Mouse (Mus musculus) liver, embryonic 11.5 days (tissue): Measurements from ENCODE around the gene Wnk4. TPM values are rescaled to one million over a fixed set of nuclear protein-coding genes. Genes with fewer than 3 reads are reported as not detected.

Source experiments
- ATAC-seq: fragments of 200-750 bp; cut with Nextera tagmentation; replicated peaks from 2 replicates; pipeline ENCODE4 v1.8.0; 2017; ENCODE audit warnings: moderate number of reproducible peaks, mild to moderate bottlenecking, moderate TSS enrichment, moderate library complexity; ENCODE audit not compliant: low FRiP score
- DNase-seq: peaks from one replicate; pipeline ENCODE4 v3.0.0-alpha.2; 2017; ENCODE audit warnings: low spot score
- H3K27ac ChIP-seq: fragments of 300-500 bp; sonication (generic); 2 replicates; pipeline ENCODE4 v1.5.1; 2014; ENCODE audit warnings: mild to moderate bottlenecking, low read depth, low read length, control low read depth
- H3K27me3 ChIP-seq: fragments of 300-500 bp; sonication (generic); replicated peaks from 2 replicates; pipeline ENCODE4 v1.6.1; 2014; ENCODE audit warnings: low read length, mixed read lengths; ENCODE audit not compliant: control insufficient read depth, insufficient read depth
- H3K36me3 ChIP-seq: fragments of 300-500 bp; sonication (generic); 2 replicates; pipeline ENCODE4 v1.6.1; 2014; ENCODE audit warnings: mild to moderate bottlenecking, low read length, moderate library complexity, mixed read lengths; ENCODE audit not compliant: control insufficient read depth, insufficient read depth
- H3K4me1 ChIP-seq: fragments of 300-500 bp; sonication (generic); replicated peaks from 2 replicates; pipeline ENCODE4 v1.6.1; 2014; ENCODE audit warnings: low read length, mixed read lengths; ENCODE audit not compliant: control insufficient read depth, insufficient read depth
- H3K4me2 ChIP-seq: fragments of 300-500 bp; sonication (generic); 2 replicates; pipeline ENCODE4 v1.6.1; 2014; ENCODE audit warnings: mild to moderate bottlenecking, control low read depth, moderate library complexity
- H3K4me3 ChIP-seq: fragments of 300-500 bp; sonication (generic); 2 replicates; pipeline ENCODE4 v1.5.1; 2014; ENCODE audit warnings: low read depth, low read length, control low read depth
- H3K9ac ChIP-seq: fragments of 300-500 bp; sonication (generic); 2 replicates; pipeline ENCODE4 v1.6.1; 2014; ENCODE audit warnings: low read depth, low read length, control low read depth
- H3K9me3 ChIP-seq: fragments of 300-500 bp; sonication (generic); 2 replicates; pipeline ENCODE4 v1.6.1; 2016; ENCODE audit warnings: low read length, inconsistent platforms, mixed read lengths; ENCODE audit not compliant: control insufficient read depth
- WGBS: fragments of 180-500 bp; shearing (Covaris S2); extraction: QIAGEN DNeasy Blood & Tissue Kit; methylation state at CpG from one replicate; pipeline ENCODE4 v1.1.7; 2014; 5-methylcytosine and 5-hydroxymethylcytosine counted together
- polyA plus RNA-seq: library from polyadenylated mRNA; unstranded; fragments of >200 nt; fragmentation: Nextera tagmentation; extraction: Ambion mirVana; gene quantifications from 2 replicates; pipeline ENCODE4 v1.2.1, GENCODE M21; 2014

Gene Wnk4
- polyA plus RNA-seq, 1 experiment from 2014 or later = 19.7 TPM

DNA sequence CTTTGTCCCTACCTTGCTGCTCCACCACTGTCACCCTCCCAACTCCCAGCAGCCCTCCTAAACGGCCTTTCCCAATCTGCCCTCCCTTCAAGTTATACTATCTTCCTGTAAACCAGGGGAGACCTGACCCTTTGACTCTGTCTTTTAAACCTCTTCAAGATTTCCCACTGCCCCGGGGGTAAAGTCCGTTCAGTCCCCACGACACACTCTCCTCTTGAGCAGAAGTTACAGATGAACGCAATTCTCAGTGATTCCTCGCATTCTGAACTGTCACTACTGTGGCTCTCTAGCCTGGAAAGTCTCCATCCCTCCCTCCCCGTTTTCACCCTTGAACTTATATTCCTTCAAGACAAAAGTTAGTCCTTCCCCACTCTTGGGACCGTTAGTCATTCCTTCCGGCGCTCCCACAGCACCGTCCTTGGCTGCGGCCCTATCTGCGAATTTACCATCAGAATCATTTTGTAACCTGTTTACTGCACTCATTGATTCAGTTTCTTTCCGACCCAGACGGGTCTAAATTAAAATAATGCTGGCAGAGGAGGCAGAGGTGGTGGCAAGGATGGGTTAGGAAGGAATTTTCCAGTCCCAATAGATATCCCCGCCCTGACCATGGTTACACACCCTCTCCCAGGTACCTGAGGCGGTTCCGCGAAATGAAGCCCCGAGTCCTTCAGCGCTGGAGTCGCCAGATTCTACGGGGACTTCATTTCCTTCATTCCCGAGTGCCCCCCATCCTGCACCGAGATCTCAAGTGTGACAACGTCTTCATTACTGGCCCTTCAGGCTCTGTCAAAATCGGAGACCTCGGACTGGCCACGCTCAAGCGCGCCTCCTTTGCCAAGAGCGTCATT, 3.0 kb downstream of the Wnk4 start:
- 11% methylated on average over 32 of the region's 32 CpGs for WGBS
- DNase-seq = no peak
- peaks cover 37% of the 10 kb centered on the region for H3K27me3 ChIP-seq
- H3K4me2 ChIP-seq = peak overlapping the region; percentile 99
- H3K4me1 ChIP-seq = peaks cover 41% of the 10 kb centered on the region
- H3K9ac ChIP-seq = no peak overlapping the region
- no peak overlapping the region for H3K27ac ChIP-seq
- ATAC-seq = no peak
- H3K9me3 ChIP-seq = no peaks in the 10 kb centered on the region
- peaks cover 6% of the 10 kb centered on the region; the same call in 1 of the 2 replicates for H3K36me3 ChIP-seq
- H3K4me3 ChIP-seq = peak overlapping the region; percentile 82

DNA sequence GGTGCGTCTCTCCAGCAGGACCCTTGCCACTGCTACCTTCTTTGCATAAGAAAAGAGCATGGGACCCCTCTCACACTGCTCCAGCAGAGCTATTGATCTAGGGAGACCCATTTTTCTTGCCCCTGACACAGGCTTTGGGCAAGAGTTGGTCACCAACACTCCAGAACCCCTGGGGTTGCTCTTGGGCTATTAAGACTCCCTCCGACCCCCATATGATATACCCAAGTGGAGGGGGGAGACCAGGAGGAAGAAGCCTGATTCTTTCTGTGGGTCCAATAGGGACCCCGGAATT, 3.6 kb downstream of the Wnk4 start:
- Histone ChIP-seq H3K27ac (no peak overlapping the region), H3K36me3 (peaks cover 5% of the 10 kb centered on the region; the same call in 1 of the 2 replicates), H3K4me1 (peaks cover 35% of the 10 kb centered on the region), H3K4me3 (no peak overlapping the region), H3K9me3 (no peaks in the 10 kb centered on the region), H3K27me3 (peaks cover 37% of the 10 kb centered on the region), H3K4me2 (peak overlapping the region; percentile 99), H3K9ac (no peak overlapping the region)
- DNase-seq = no peak
- no peak for ATAC-seq
- 35% methylated on average over 3 of the region's 3 CpGs for WGBS

DNA sequence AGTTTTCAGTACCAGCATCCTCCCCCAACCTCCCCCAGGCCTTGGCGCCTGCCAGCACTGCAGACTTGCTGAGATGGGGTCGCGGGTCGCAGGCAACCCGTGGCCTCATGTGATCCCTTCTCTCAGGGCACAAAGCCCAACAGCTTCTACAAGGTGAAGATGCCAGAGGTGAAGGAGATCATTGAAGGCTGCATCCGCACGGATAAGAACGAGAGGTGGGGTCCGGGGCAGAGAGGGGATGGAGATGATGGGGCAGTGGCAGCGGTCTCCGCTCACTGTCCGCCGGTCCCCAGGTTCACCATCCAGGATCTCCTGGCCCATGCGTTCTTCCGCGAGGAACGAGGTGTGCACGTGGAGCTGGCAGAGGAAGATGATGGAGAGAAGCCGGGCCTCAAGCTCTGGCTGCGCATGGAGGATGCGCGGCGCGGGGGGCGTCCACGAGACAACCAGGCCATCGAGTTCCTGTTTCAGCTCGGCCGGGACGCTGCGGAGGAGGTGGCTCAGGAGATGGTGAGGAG, 4.6 kb downstream of the Wnk4 start:
- Histone ChIP-seq H3K27me3 (peaks cover 37% of the 10 kb centered on the region), H3K36me3 (peaks cover 2% of the 10 kb centered on the region; the same call in 1 of the 2 replicates), H3K4me2 (peak overlapping the region; percentile 59), H3K4me3 (peak overlapping the region; percentile 28), H3K4me1 (peaks cover 35% of the 10 kb centered on the region), H3K9ac (no peak overlapping the region), H3K27ac (no peak overlapping the region), H3K9me3 (no peaks in the 10 kb centered on the region)
- DNase-seq (no peak), ATAC-seq (no peak)
- 12% methylated on average over 31 of the region's 31 CpGs for WGBS

DNA sequence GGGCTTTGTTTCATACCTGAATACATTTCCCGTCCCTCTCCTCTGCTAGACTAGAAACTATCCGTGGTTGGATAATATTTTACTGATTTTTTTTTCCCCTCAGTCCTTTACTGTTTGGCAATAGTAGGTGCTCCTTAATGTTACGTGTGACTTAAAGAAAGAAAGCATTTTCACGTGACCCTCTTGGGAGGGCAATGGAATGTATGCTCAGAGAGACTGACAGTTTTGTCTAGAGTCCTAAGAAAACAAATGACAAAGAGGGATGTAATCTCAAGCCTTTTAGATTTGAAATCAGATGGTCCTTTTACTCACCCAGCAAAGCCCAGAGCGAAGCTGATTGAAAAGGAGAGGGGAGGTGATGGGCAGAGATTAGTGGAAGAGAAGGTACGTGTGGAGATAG, 5.5 kb downstream of the Wnk4 start:
- Histone ChIP-seq H3K27me3 (peaks cover 37% of the 10 kb centered on the region), H3K4me1 (peaks cover 36% of the 10 kb centered on the region), H3K4me2 (no peak overlapping the region), H3K9me3 (no peaks in the 10 kb centered on the region), H3K27ac (no peak overlapping the region), H3K36me3 (peaks cover 2% of the 10 kb centered on the region; the same call in 1 of the 2 replicates), H3K9ac (no peak overlapping the region), H3K4me3 (no peak overlapping the region)
- DNase-seq = no peak
- no peak for ATAC-seq
- WGBS = 51% methylated on average over 6 of the region's 6 CpGs

DNA sequence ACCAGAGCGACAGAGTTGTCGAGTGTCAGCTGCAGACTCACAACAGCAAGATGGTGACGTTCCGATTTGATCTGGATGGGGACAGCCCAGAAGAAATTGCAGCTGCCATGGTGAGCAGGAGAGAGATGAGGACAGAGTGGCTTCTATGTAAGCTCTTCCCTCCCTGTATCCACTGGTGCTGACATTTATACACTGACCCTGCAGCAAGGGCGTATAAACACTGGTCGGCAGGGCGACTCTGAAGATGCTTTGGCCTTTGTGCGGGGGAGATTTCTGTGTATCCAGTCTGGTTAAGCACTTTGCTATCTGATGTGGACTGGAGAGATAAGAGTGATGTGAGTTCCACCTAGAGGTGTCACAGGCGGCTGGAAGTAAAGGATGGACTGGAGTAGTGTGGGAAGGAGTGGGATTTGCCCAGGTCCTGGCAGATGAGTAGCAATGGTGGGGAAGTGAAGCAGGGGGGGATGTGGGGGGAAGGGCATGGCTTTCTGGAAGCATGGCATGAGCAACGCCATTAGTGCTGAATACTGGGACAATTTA, 9.3 kb downstream of the Wnk4 start:
- peaks cover 19% of the 10 kb centered on the region; the same call in 1 of the 2 replicates for H3K4me1 ChIP-seq
- 0 out of 2 replicates have a peak overlapping the region, but pooled peaks have one; percentile 50 for H3K27ac ChIP-seq
- H3K9me3 ChIP-seq = no peaks in the 10 kb centered on the region
- no peak overlapping the region for H3K4me3 ChIP-seq
- 25% methylated on average over 10 of the region's 10 CpGs for WGBS
- no peak overlapping the region for H3K9ac ChIP-seq
- H3K4me2 ChIP-seq = peak overlapping the region; percentile 28; the same call in 1 of the 2 replicates
- peaks cover 10% of the 10 kb centered on the region for H3K27me3 ChIP-seq
- peaks cover 5% of the 10 kb centered on the region; the same call in 1 of the 2 replicates for H3K36me3 ChIP-seq
- DNase-seq = no peak
- peak; percentile 45; the same call in 1 of the 2 replicates for ATAC-seq

DNA sequence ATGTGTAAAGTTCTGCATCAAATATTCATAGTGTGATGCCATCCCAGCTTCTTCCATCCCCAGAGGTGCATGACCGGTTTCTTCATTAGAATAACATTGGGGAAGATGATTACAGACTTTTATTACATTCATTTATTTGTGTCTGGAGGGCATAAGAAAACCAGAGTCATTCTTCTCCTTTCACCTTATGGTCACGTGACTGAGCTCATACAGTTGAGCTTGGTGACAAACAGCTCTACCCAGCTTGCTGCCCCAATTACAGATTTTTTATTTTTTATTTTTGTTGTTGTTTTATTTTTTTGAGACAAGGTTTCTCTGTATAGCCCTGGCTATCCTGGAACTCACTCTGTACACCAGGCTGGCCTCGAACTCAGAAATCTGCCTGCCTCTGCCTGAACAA, 12.1 kb downstream of the Wnk4 start:
- H3K27ac ChIP-seq = no peak overlapping the region

DNA sequence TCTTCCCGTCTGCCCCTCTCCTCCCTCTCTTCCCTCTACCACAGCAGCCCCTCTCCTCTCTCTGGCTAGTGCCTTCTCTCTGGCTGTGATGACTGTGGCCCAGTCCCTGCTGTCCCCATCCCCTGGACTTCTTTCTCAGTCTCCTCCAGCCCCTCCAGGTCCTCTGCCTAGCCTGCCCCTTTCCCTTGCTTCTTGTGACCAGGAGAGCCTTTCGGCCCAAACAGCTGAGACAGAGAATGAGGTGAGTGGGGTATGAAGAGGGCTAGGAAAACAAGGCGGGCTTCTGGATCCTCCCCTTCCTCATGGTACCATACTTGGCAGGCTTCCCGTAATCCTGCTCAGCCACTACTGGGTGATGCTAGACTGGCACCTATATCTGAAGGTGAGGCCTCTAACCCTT, 14.9 kb downstream of the Wnk4 start:
- no peaks in the 10 kb centered on the region for H3K9me3 ChIP-seq
- no peak overlapping the region for H3K9ac ChIP-seq
- no peak overlapping the region for H3K27ac ChIP-seq
- DNase-seq (no peak), ATAC-seq (no peak)
- H3K27me3 ChIP-seq = no peaks in the 10 kb centered on the region
- peaks cover 5% of the 10 kb centered on the region; the same call in 1 of the 2 replicates for H3K36me3 ChIP-seq
- 76% methylated on average over 4 of the region's 4 CpGs for WGBS
- peaks cover 14% of the 10 kb centered on the region for H3K4me1 ChIP-seq
- no peak overlapping the region for H3K4me2 ChIP-seq
- no peak overlapping the region for H3K4me3 ChIP-seq

More for the DNA sequence above, 12.1 kb downstream of the Wnk4 start:
- Histone ChIP-seq H3K36me3 (peaks cover 5% of the 10 kb centered on the region; the same call in 1 of the 2 replicates), H3K27me3 (no peaks in the 10 kb centered on the region; the same call in none of the 2 replicates), H3K4me3 (no peak overlapping the region), H3K4me1 (peaks cover 18% of the 10 kb centered on the region), H3K9me3 (no peaks in the 10 kb centered on the region), H3K9ac (no peak overlapping the region), H3K4me2 (no peak overlapping the region)
- 81% methylated on average over 3 of the region's 3 CpGs for WGBS
- no peak for DNase-seq
- no peak for ATAC-seq

DNA sequence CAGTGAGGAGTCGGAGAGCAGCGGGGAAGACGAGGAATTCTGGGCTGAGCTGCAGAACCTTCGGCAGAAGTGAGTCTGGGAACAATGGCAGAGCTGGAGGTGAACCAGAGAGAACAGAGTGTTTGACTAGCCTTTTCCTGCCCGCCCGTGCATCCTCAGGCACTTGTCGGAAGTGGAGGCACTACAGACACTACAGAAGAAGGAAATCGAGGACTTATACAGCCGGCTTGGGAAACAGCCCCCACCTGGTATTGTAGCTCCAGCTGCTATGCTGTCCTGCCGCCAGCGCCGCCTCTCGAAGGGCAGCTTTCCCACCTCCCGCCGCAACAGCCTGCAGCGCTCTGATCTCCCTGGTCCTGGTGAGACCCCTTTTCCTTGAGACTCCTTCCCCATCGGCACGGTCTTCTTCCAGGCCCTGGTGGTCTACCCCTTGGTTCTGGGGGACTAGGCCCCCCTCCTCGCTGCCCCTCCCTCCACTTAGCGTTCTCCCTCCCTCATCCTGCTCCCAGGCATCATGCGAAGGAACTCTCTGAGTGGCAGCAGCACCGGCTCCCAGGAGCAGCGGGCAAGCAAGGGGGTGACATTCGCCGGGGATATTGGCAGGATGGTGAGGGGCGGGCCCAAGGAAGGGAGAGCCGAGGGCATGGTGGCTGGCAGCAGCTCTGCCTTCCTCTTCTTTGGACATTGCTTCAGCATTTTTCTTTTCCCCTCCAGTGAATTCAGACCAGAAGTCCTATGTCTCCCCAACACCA, 16.1 kb downstream of the Wnk4 start:
- DNase-seq (no peak), ATAC-seq (no peak)
- no peak overlapping the region for H3K27ac ChIP-seq
- WGBS = 55% methylated on average over 27 of the region's 27 CpGs
- H3K36me3 ChIP-seq = peaks cover 5% of the 10 kb centered on the region; the same call in 1 of the 2 replicates
- no peaks in the 10 kb centered on the region for H3K9me3 ChIP-seq
- no peaks in the 10 kb centered on the region for H3K27me3 ChIP-seq
- no peak overlapping the region for H3K4me3 ChIP-seq
- H3K4me2 ChIP-seq = no peak overlapping the region
- H3K9ac ChIP-seq = no peak overlapping the region; the same call in 1 of the 2 replicates
- H3K4me1 ChIP-seq = peaks cover 14% of the 10 kb centered on the region
